Mouse (Mus musculus): ENCODE results near the gene Scamp4. TPM values are rescaled to one million over a fixed set of nuclear protein-coding genes. Genes with fewer than 3 reads are reported as not detected.
"Not testable (repeated sequence)": the region's sequence is repeated elsewhere in the genome, so short reads cannot be mapped to it uniquely, and the experiment has no call there.

The Scamp4 gene
- total RNA-seq, 2 experiments from 2014 or later, result 19.8 to 23.5 TPM

- intact Hi-C loops (cut with DNase I), result no loop called here
- DNase-seq, result peak; percentile 59 to 71
These were observed 25.0 kb downstream of the Scamp4 start for GRCm38 (mm10) chr10:80627685-80628084.

- intact Hi-C loops (cut with DNase I), result no loop called here
- no peak for DNase-seq
These were observed 26.3 kb downstream of the Scamp4 start for GRCm38 (mm10) chr10:80628925-80629324.

DNA sequence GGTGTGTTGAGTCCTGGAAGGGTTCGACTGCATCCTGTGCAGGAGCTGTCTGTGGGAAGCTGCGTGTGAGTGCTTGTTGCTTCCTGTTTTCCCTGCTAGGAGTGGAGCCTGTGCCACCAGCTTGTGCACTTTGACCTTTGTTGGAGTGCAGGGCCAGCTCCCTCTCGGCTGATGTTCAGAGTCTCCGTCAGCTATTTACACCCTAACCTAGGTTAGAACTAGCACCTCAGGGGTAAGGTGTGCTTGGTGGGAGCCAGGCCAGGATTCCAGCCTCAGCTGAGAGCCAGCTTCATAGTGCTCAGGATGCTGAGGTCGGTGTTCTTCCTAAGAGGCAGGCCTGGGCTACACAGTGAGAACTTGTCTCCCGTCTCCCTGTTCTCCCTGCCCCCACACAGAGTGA, 32.7 kb downstream of the Scamp4 start:
- intact Hi-C loops (cut with DNase I), result loop anchor here (2.0 kb wide), 1 partner anchor 15 kb away; no protein-coding TSS in a partner anchor
- no peak for DNase-seq

DNA sequence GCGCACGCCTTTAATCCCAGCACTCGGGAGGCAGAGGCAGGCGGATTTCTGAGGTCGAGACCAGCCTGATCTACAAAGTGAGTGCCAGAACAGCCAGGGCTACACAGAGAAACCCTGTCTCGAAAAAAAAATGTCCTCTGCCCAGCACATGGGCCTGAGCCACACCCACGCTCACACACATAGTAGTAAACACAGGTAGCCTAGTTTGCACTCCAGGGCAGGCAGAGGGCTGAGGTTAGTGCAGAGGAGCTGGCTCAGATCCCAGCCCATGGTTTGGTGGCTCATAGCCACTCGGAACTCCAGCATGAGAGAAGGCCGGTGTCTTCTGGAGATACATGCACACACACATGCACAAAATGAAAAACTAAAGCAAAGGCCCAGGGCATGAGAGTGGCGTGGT, 44.3 kb downstream of the Scamp4 start:
- intact Hi-C loops (cut with DNase I), result no loop called here
- DNase-seq, result no peak

DNA sequence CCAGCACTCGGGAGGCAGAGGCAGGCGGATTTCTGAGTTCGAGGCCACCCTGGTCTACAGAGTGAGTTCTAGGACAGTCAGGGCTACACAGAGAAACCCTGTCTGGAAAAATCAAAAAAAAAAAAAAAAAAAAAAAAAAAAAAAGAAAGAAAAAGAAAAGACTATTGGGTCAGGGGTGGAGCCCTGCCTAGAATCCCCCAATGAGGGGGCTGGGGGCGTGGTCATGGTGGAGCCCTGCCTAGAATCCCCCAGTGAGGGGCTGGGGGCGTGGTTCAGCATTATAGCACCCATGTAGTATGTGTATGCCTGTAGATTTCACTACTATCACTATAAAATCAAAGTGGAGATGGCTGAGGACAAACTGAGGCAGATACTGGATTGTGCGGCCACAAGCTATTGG, 47.2 kb downstream of the Scamp4 start:
- intact Hi-C loops (cut with DNase I), result loop anchor here (2.0 kb wide), 1 partner anchor 15 kb away; no protein-coding TSS in a partner anchor
- not testable (repeated sequence) for DNase-seq

GRCm38 (mm10) chr10:80650392-80650791, 47.7 kb downstream of the Scamp4 start:
- DNase-seq, result no peak
- intact Hi-C loops (cut with DNase I), result loop anchor here (2.0 kb wide), 1 partner anchor 16 kb away; no protein-coding TSS in a partner anchor

DNA sequence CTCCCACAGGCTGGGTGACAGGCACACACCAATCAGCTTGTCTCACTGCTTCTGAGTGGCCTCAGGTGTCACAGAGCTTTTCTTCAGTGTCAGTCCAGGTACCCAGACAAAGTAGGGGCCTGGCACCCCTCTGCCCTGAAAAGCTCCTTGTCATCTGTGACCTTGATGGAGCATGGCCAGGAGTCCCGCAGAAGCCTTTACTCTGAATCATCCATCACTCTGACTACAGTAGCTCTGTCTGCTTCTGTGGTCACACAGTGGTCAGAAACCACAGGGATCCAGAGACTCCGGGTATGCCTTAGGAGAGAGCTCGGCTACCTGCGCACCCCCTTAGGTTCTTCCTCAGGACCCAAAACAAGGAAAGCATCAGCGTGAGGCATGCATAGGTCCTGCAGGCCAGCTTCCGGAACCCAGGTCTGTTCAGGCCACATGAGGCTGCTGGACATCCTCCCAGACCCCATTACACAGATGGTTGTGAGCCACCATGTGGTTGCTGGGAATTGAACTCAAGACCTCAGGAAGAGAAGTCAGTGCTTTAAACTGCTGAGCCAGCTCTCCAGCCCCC, 50.6 kb downstream of the Scamp4 start:
- DNase-seq, result no peak
- intact Hi-C loops (cut with DNase I), result no loop called here

GRCm38 (mm10) chr10:80654866-80655265, 52.2 kb downstream of the Scamp4 start:
- intact Hi-C loops (cut with DNase I), result loop anchor here (5.0 kb wide), 1 partner anchor 33 kb away; the partner anchor contains the start of gene Csnk1g2
- no peak for DNase-seq

DNA sequence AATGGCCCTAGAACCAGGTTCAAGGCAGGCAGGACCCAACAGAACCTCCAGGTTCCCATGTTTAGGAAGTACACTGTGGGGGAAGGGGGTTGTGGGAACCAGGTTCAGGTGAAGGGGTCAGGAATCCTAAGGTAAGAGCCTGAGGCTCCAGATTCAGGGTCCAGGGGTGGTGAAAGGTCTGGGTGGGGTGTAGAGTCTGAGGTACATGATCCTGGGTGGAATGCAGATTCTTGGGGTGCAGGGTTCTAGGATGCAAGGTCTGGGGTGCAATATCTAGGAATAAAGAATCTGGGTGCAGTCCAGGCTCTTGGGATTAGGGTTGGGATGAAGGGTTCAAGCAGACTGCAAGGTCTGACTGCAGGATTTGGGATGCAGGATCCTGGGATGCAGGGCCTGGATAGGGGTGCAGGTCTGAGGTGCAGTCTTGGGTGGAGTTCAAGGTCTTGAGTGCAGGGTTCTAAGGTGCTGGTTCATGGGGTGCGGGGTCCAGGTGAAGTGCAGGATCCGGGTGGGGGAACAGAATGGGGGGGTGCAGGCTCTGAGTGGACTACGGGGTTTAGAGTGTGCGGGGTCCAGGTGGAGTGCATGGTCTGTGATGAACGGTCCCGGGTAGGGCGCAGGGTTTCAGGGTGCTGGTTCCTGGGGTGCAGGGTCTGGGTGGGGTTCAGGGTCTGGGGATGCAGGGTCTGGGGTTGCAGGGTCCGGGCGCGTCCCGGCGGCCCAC, 52.9 kb downstream of the Scamp4 start:
- intact Hi-C loops (cut with DNase I), result loop anchor here (5.0 kb wide), 1 partner anchor 33 kb away; the partner anchor contains the start of gene Csnk1g2
- no peak for DNase-seq

DNA sequence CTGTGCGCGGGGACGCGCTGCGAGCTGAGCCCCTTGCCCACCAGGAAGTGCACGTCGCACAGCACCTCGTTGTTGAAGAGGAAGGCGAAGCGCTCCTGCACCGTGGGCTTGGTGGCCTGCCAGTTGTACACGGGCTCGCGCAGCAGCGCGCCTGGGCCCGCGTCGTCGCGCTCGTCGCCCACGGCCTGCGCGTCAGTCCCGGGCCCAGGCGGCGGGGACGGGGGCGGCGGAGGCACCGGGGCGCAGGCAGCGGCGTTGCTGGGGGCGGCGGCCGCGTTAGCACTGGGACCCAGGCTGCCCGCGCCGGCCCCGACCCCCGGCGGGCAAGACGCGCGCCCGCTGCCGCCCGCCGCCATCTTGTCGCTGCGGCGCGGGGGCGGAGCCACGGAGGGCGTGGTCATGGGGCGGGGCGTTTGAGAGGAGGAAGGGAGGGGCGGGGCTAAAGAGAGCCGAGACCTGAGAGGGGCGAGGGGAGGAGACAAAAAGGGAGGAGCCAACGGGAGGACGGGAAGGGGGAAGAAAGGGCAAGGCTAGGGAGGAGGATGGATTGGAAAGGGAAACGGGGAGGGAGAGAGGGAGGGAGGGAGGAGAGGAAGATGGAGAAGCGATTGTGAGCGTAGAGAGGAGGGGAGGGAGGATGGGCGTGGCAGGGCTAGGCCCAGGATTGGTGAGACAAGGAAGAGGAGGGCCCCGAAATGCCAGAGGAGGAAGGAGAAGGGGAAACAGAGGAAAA, 53.6 kb downstream of the Scamp4 start:
- intact Hi-C loops (cut with DNase I), result loop anchor here (5.0 kb wide), 1 partner anchor 34 kb away; the partner anchor contains the start of gene Csnk1g2
- peak; percentile 97 to 98 for DNase-seq

GRCm38 (mm10) chr10:80656863-80657623, 54.4 kb downstream of the Scamp4 start, which contains the start of gene Btbd2:
Gene Btbd2 (minus strand): TSS chr10:80657071.
- no peak for DNase-seq
- intact Hi-C loops (cut with DNase I), result loop anchor here (5.0 kb wide), 1 partner anchor 35 kb away; the partner anchor contains the start of gene Csnk1g2

DNA sequence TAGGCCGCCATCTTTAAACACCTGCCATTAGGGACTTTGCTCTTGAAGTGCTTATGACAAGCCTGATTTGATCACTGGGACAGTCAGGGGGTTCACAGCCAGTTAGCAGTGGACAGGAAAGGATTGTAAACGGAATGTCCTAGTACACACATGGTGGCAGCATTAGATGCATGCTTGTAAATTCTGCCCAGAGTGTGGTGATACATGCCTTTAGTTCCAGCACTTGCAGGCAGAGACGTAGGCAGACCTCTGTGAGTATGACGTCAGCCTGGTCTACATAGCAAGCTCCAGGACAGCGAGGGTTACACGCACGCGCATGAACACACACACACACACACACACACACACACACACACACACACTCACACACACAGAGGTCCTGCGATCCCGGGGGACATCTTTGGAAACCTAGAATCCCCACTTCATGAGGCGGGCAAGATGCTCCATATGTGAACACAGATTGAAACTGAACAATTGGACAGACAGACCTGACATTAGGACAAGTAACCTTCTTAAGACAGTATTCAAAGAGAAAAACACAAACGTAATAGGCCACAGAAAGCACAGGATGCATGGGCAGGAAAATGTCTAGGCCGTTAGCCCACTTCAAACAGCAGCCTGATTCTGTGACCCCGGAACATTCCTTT, 55.6 kb downstream of the Scamp4 start:
- no peak for DNase-seq
- intact Hi-C loops (cut with DNase I), result loop anchor here (5.0 kb wide), 1 partner anchor 36 kb away; the partner anchor contains the start of gene Csnk1g2

- intact Hi-C loops (cut with DNase I), result loop anchor here (1.0 to 5.0 kb wide), 2 partner anchors 26 to 37 kb away; partner anchors contain the start of gene Csnk1g2
- DNase-seq, result no peak
These were observed 56.1 kb downstream of the Scamp4 start for GRCm38 (mm10) chr10:80658841-80659202.

DNA sequence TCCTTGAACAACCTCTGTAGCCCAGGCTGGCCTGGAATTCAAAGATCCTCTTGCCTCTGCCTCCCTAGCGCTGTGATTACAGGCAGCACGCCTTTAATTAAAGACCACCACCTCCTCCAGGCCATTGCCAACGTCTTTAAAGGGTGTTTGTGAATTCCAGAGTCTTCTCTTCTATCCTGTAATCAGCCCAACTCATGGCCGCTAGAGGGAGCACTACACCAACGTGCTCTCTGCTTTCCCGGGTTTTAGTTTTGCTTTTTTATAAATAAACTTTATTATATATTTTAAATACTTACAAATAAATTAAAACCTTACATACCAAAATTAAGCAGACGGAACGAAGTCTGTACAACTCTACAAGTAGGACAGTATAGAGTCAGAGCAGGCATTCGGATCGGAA, 56.5 kb downstream of the Scamp4 start:
- intact Hi-C loops (cut with DNase I), result loop anchor here (1.0 to 5.0 kb wide), 2 partner anchors 26 to 37 kb away; partner anchors contain the start of gene Csnk1g2
- peak; percentile 81 to 88 for DNase-seq

- DNase-seq, result peak in 1 of 2 experiments; percentile 75
- intact Hi-C loops (cut with DNase I), result loop anchor here (2.0 kb wide), 1 partner anchor 14 kb away; no protein-coding TSS in a partner anchor
These were observed 58.5 kb downstream of the Scamp4 start for GRCm38 (mm10) chr10:80661149-80661548.

DNA sequence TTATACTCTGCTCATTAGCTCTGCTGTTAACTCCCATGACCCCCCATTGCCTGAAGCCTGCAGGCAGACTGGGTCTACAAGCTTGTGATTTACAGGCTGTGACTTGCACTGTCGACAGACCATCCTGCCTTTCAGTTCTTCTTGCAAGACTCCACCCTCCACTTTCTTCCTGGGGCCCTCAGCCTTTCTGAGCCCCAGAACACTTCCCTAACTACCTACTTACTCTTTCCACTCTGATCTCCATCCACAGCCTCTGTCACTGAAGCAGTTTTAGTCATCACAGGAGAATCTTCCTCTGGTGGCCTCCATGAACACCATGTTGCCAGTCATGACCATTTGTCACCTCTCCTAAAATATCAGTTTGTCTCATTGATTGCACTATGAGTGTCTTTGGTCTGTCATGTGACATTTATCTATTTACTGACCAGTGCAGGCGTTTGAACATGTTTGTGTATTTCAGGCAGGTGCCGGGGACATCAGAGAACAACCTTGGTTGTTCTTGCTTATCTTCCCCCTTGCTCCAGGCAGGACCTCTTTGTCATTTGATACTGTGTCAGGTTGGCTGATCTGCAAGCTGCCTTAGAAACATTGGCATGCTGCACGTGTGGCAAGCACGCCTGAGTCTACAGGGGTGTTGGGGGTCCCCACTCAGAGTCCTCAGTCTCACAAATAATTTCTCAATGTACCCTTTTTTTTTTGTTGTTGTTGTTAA, 61.0 kb downstream of the Scamp4 start:
- DNase-seq, result no peak
- intact Hi-C loops (cut with DNase I), result no loop called here

DNA sequence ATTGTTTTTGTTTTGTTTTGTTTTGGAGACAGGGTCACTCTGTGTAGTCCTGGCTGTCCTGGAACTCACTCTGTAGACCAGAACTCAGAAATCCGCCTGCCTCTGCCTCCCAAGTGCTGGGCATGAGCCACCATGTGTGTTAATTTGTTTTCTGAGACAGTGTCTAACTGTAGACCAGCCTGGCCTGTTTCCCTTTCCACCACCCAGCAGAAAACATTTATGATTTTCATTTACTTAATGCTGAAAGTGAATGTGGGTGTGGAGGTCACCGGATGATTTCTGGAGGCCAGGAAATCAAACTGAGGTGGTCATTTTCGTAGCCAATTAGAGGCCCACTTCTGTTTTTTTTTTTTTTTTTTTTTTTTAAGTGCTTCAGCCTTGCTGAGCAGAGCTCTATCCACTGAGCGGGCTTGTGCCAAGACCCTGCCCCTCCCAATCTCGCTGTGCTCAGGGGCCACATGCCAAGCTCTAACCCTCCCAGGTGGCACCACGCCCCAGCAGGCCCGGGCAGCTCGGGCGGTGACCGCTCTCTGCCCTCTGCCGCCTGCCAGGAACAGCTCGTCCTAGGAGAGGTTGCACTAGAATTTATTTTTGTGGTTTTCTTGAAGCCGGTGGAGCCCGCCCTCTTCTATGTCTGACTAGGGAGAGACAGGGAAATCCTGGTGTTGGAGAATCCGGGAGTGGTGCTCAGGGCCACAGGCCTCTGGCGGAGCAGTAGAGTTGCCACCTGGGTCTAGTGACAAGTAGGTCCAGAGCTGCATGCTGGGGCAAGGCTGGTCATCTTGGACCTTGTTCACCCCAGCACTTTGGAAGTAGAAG, 61.7 kb downstream of the Scamp4 start:
- intact Hi-C loops (cut with DNase I), result no loop called here

GRCm38 (mm10) chr10:80665016-80665380, 62.3 kb downstream of the Scamp4 start:
- DNase-seq, result peak; percentile 84 to 88
- intact Hi-C loops (cut with DNase I), result no loop called here

More for the DNA sequence above, 61.7 kb downstream of the Scamp4 start:
- DNase-seq, result peak; percentile 91 to 94
